Mouse (Mus musculus) kidney, adult 2 months (tissue): Measurements from ENCODE around the gene Tnfsf14. TPM values are rescaled to one million over a fixed set of nuclear protein-coding genes. Genes with fewer than 3 reads are reported as not detected.

Source experiments
- DNase-seq: peaks from one replicate; pipeline ENCODE4 v3.0.0; 2021
- H3K27ac ChIP-seq: fragments of 200-500 bp; 2 replicates; pipeline ENCODE4 v1.5.1; 2012; ENCODE audit warnings: low read depth, low read length, control low read depth, inconsistent platforms; ENCODE audit not compliant: insufficient read depth
- H3K27me3 ChIP-seq: fragments of 200-500 bp; replicated peaks from 2 replicates; pipeline ENCODE4 v1.6.1; 2012; ENCODE audit warnings: mild to moderate bottlenecking, moderate library complexity, low read length, inconsistent platforms; ENCODE audit not compliant: control insufficient read depth, insufficient read depth
- H3K36me3 ChIP-seq: fragments of 200-500 bp; 2 replicates; pipeline ENCODE4 v1.6.1; 2012; ENCODE audit warnings: mild to moderate bottlenecking, moderate library complexity, low read length, inconsistent platforms; ENCODE audit not compliant: control insufficient read depth, insufficient read depth
- H3K4me1 ChIP-seq: fragments of 200-500 bp; 2 replicates; pipeline ENCODE4 v1.6.1; 2011; ENCODE audit warnings: low read length; ENCODE audit not compliant: control insufficient read depth, insufficient read depth
- H3K4me3 ChIP-seq: fragments of 200-500 bp; 2 replicates; pipeline ENCODE4 v1.5.1; 2011; ENCODE audit warnings: mild to moderate bottlenecking, low read depth, low read length, control low read depth; ENCODE audit not compliant: insufficient read depth
- CTCF ChIP-seq: fragments of 200-500 bp; conservative IDR thresholded peaks from 2 replicates; pipeline ENCODE4 v1.5.1; 2011; ENCODE audit warnings: low read depth, mild to moderate bottlenecking, control low read depth, low read length, moderate library complexity, mixed read lengths; ENCODE audit not compliant: insufficient read depth, insufficient read length
- POLR2A ChIP-seq: fragments of 200-500 bp; IDR thresholded peaks from one replicate; pipeline ENCODE4 v1.6.1; 2011; ENCODE audit warnings: low read depth, low read length, control low read depth
- WGBS: fragments of 180-500 bp; shearing (Covaris S2); methylation state at CpG from one replicate; pipeline ENCODE4 v1.1.7; 2018; 5-methylcytosine and 5-hydroxymethylcytosine counted together
- polyA plus RNA-seq: library from polyadenylated mRNA; depleted of rRNA; stranded (reverse); fragments of >200 nt; gene quantifications from 2 replicates; pipeline ENCODE4 v1.2.3, GENCODE M21; 2012

Tnfsf14 gene
- polyA plus RNA-seq, 1 experiment: 0.44 TPM

GRCm38 (mm10) chr17:57180363-57180762 lies 13.6 kb downstream of the Tnfsf14 start:
- peak; percentile 18 for DNase-seq
- WGBS: 38% methylated on average over 8 of the region's 8 CpGs
- peak; percentile 62 for TF ChIP-seq CTCF
- TF ChIP-seq POLR2A: no peak
- Histone ChIP-seq H3K27ac (no peak overlapping the region), H3K27me3 (no peaks in the 10 kb centered on the region), H3K36me3 (no peaks in the 10 kb centered on the region), H3K4me3 (no peak overlapping the region), H3K4me1 (no peaks in the 10 kb centered on the region)

GRCm38 (mm10) chr17:57173351-57173750 lies 20.6 kb downstream of the Tnfsf14 start:
- Histone ChIP-seq H3K4me3 (no peak overlapping the region), H3K4me1 (no peaks in the 10 kb centered on the region), H3K27me3 (no peaks in the 10 kb centered on the region), H3K27ac (no peak overlapping the region), H3K36me3 (no peaks in the 10 kb centered on the region)
- 64% methylated on average over 4 of the region's 4 CpGs for WGBS
- DNase-seq: no peak
- TF ChIP-seq POLR2A: no peak
- no peak for TF ChIP-seq CTCF

- Histone ChIP-seq H3K4me1 (no peaks in the 10 kb centered on the region), H3K27ac (no peak overlapping the region), H3K27me3 (no peaks in the 10 kb centered on the region), H3K4me3 (no peak overlapping the region), H3K36me3 (no peaks in the 10 kb centered on the region)
- no peak for DNase-seq
- TF ChIP-seq CTCF (no peak), POLR2A (no peak)
- 69% methylated on average over 5 of the region's 5 CpGs for WGBS
These were observed 21.6 kb downstream of the Tnfsf14 start for GRCm38 (mm10) chr17:57172378-57172777.

- 51% methylated on average over 5 of the region's 5 CpGs for WGBS
- TF ChIP-seq POLR2A: no peak
- TF ChIP-seq CTCF: no peak
These were observed 23.2 kb downstream of the Tnfsf14 start for GRCm38 (mm10) chr17:57170616-57171260.

GRCm38 (mm10) chr17:57166800-57167791 lies 26.9 kb downstream of the Tnfsf14 start:
- Histone ChIP-seq H3K4me3 (no peak overlapping the region), H3K4me1 (no peaks in the 10 kb centered on the region), H3K36me3 (no peaks in the 10 kb centered on the region), H3K27ac (no peak overlapping the region), H3K27me3 (no peaks in the 10 kb centered on the region)
- DNase-seq: peak; percentile 86
- WGBS: 17% methylated on average over 11 of the region's 11 CpGs
- TF ChIP-seq POLR2A (no peak), CTCF (peak; percentile 89)

More at GRCm38 (mm10) chr17:57170616-57171260, 23.2 kb downstream of the Tnfsf14 start:
- Histone ChIP-seq H3K4me1 (no peaks in the 10 kb centered on the region), H3K36me3 (no peaks in the 10 kb centered on the region), H3K27ac (no peak overlapping the region), H3K4me3 (no peak overlapping the region), H3K27me3 (no peaks in the 10 kb centered on the region)
- DNase-seq: no peak

GRCm38 (mm10) chr17:57153787-57154186 lies 40.2 kb downstream of the Tnfsf14 start:
- no peaks in the 10 kb centered on the region for H3K4me1 ChIP-seq
- no peak overlapping the region for H3K4me3 ChIP-seq
- WGBS: 82% methylated on average over 4 of the region's 4 CpGs
- no peak overlapping the region for H3K27ac ChIP-seq
- DNase-seq: no peak
- H3K27me3 ChIP-seq: no peaks in the 10 kb centered on the region
- H3K36me3 ChIP-seq: no peaks in the 10 kb centered on the region
- TF ChIP-seq CTCF: no peak
- no peak for TF ChIP-seq POLR2A

- no peaks in the 10 kb centered on the region for H3K36me3 ChIP-seq
- no peaks in the 10 kb centered on the region for H3K27me3 ChIP-seq
- TF ChIP-seq CTCF (no peak), POLR2A (no peak)
- no peak for DNase-seq
- WGBS: 88% methylated on average over 6 of the region's 6 CpGs
- H3K27ac ChIP-seq: no peak overlapping the region
- no peak overlapping the region for H3K4me3 ChIP-seq
- no peaks in the 10 kb centered on the region for H3K4me1 ChIP-seq
These were observed 41.0 kb downstream of the Tnfsf14 start for GRCm38 (mm10) chr17:57153006-57153405.
